Mouse (Mus musculus) lung, postnatal 0 days (tissue): ENCODE measurements around the gene Susd2.
A peak's percentile ranks its signal among the peaks of the same experiment; 100 is the strongest.

Source experiments
- CTCF ChIP-seq: IDR thresholded peaks from 2 replicates; pipeline ENCODE4 v1.5.1; 2016; ENCODE audit warnings: antibody characterized with exemption, mild to moderate bottlenecking
- EP300 ChIP-seq: IDR thresholded peaks from 2 replicates; pipeline ENCODE4 v1.6.1; 2016; ENCODE audit warnings: antibody characterized with exemption, mild to moderate bottlenecking, control low read depth

DNA sequence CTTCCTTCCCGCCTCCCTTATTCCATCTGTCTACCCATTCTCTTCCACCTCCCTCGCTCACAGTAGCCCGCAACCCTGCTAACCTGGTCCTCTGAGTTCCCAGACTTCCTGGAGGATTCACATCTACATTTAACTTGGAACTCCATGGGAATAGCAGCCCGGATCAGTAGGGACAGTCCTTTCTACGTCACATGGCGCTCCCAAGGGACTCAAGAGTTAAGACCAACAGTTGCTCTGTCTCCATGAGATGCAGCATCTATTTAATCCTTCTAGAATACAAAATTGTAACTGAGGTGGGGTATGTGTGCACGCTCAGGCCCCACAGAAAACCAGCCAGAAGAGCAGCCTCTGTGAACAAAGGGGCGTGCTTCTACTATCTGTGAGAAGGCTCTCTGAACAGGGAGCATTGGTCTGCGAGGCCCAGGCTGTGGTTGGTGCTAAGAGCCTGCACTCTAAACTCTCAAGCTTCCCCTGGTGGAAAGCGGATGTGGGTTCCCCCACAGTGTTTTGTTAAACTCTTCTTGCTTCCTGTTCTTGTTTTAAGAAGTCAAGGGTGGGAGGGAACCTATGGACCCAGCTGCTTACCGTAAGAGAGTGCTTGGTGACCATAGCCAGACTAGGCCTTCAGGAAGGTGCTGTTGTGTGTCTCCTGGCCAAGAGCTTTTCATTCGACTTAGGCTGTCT is 52.5 kb downstream of the Susd2 start:
- TF ChIP-seq CTCF (peak; percentile 33; the same call in 1 of the 2 replicates), EP300 (0 out of 2 replicates have a peak, but pooled peaks have one; percentile 31)
